Comparison of ENCODE assay signal across 27 mouse cellular contexts in genomic region chr8:85473246-85473645, GRCm38 (mm10). TPM values are rescaled to one million over a fixed set of nuclear protein-coding genes. Genes with fewer than 3 reads are reported as not detected.
DNase-seq lines count a peak whose midpoint lies in the region; TF ChIP-seq lines count a peak whose summit lies in the region.
"Had no signal": no experiment of that assay in that cellular context is flagged by ENCODE, and none has a peak within 500 bp of the region (broad histone marks: within the 10 kb centered on the region; RNA-seq: fewer than 3 reads in every experiment).

No protein-coding gene starts in this region.

- H3K27me3 ChIP-seq in heart, embryonic 10.5 days (ENCODE audit: insufficient read depth, poor library complexity, severe bottlenecking) = no peaks in the 10 kb centered on the region
- H3K27me3 ChIP-seq: CH12.LX; embryonic facial prominence, embryonic 15.5 days; forebrain, embryonic 12.5 days; heart, embryonic 13.5 days; hindbrain, embryonic 12.5 days; intestine, embryonic 15.5 days; neural tube, embryonic 13.5 days had no signal

- intact Hi-C loops in heart, postnatal 10 days (cut with DNase I) = no loop called here
- intact Hi-C loops in gastrocnemius, adult 2 months (cut with DNase I) = no loop called here

- H3K36me3 ChIP-seq in heart, embryonic 10.5 days = no peaks in the 10 kb centered on the region
- H3K36me3 ChIP-seq: embryonic facial prominence, embryonic 15.5 days; forebrain, embryonic 12.5 days; heart, embryonic 13.5 days; hindbrain, embryonic 12.5 days; intestine, embryonic 15.5 days; neural tube, embryonic 13.5 days had no signal

- 81% methylated on average over 4 of the region's 4 CpGs for WGBS in heart, embryonic 10.5 days

- DNase-seq in heart, adult 11 months = peak; percentile 27
- DNase-seq in heart, postnatal 10 days = no peak
- DNase-seq in ES-CJ7 (ENCODE audit: low read depth, low spot score) = peak; percentile 97
- peak; percentile 82 for DNase-seq in kidney, adult 9 months
- DNase-seq in kidney, postnatal 25 days = peak; percentile 42 to 49
- no peak for DNase-seq in heart, embryonic 10.5 days (ENCODE audit: low spot score)
- DNase-seq in gastrocnemius, adult 2 months = no peak
- no peak for DNase-seq in frontal cortex, postnatal 14 days (ENCODE audit: low spot score in 2 of 2)
- DNase-seq: adrenal gland, adult 8-10 months; cerebellum, adult 2 months; cerebellum, postnatal 14 days; forebrain, postnatal 0 days; gastrocnemius, postnatal 14 days; heart, adult 18-20 months; liver; lung, adult 2 months; lung, postnatal 14 days; thymus, postnatal 4 days had no signal

- H3K9me3 ChIP-seq in heart, embryonic 10.5 days = no peaks in the 10 kb centered on the region
- H3K9me3 ChIP-seq: embryonic facial prominence, embryonic 15.5 days; forebrain, embryonic 12.5 days; intestine, embryonic 15.5 days; neural tube, embryonic 13.5 days had no signal

- H3K4me1 ChIP-seq in heart, embryonic 10.5 days = peaks cover 4% of the 10 kb centered on the region; the same call in 1 of the 2 replicates
- H3K4me1 ChIP-seq: embryonic facial prominence, embryonic 15.5 days; forebrain, embryonic 12.5 days; heart, embryonic 13.5 days; hindbrain, embryonic 12.5 days; intestine, embryonic 15.5 days; neural tube, embryonic 13.5 days had no signal

- TF ChIP-seq CTCF in gastrocnemius, adult 2 months (IDR thresholded peaks at IDR 0.05) = no peak

- no peak overlapping the region for H3K27ac ChIP-seq in heart, embryonic 10.5 days
- no peak overlapping the region for H3K27ac ChIP-seq in gastrocnemius, adult 2 months
- H3K27ac ChIP-seq: embryonic facial prominence, embryonic 15.5 days; forebrain, embryonic 12.5 days; heart, embryonic 13.5 days; hindbrain, embryonic 12.5 days; hindbrain, postnatal 0 days; intestine, embryonic 15.5 days; liver, embryonic 14.5 days; neural tube, embryonic 13.5 days had no signal

- H3K4me3 ChIP-seq in heart, embryonic 10.5 days = no peak overlapping the region
- H3K4me3 ChIP-seq in gastrocnemius, adult 2 months = no peak overlapping the region
- H3K4me3 ChIP-seq: embryonic facial prominence, embryonic 15.5 days; forebrain, embryonic 12.5 days; heart, embryonic 13.5 days; hindbrain, embryonic 12.5 days; intestine, embryonic 15.5 days; neural tube, embryonic 13.5 days had no signal

RNA-seq across cellular contexts. Expression of gene Gpt2, which starts 19.1 kb away (rescaled TPM):
- total RNA-seq in heart, postnatal 10 days (2021) = 10 to 100 TPM; 18.8 to 20.3 TPM
- 13.9 and 25.2 TPM in 2 replicates for polyA plus RNA-seq in heart, embryonic 10.5 days (2016; fragmentation: Nextera tagmentation; extraction: Ambion mirVana)
- 100 to 1,000 TPM; 203 to 433 TPM for total RNA-seq in gastrocnemius, adult 2 months (2021)

RNA-seq across cellular contexts. Expression of gene 4921524J17Rik, which starts 40.6 kb away (rescaled TPM):
- total RNA-seq in heart, postnatal 10 days (2021) = 10 to 100 TPM; 17.9 to 21.6 TPM
- 61.0 and 64.9 TPM in 2 replicates for polyA plus RNA-seq in heart, embryonic 10.5 days (2016; fragmentation: Nextera tagmentation; extraction: Ambion mirVana)
- 10 to 100 TPM; 12.1 to 14.2 TPM for total RNA-seq in gastrocnemius, adult 2 months (2021)

Comparison
In these comparisons a context has a peak if more than half of its experiments do, and no peak if none do; other contexts are left out.
1. DNase-seq: peak in heart, adult 11 months (single experiment), ES-CJ7 (single experiment), kidney, adult 9 months (single experiment) and kidney, postnatal 25 days (2 of 2); none in heart, postnatal 10 days (0 of 2), heart, embryonic 10.5 days (single experiment), gastrocnemius, adult 2 months (single experiment) and frontal cortex, postnatal 14 days (0 of 2).
2. RNA of gene Gpt2, which starts 19.1 kb away (total RNA-seq): 203 to 433 TPM in gastrocnemius, adult 2 months; 18.8 to 20.3 TPM in heart, postnatal 10 days; every median in the first group is over 4 times any median in the second.